Mouse (Mus musculus): Measurements from ENCODE around the gene Mamstr. TPM values are rescaled to one million over a fixed set of nuclear protein-coding genes. Genes with fewer than 3 reads are reported as not detected.

Mamstr gene
- total RNA-seq (2021) = 10 to 100 TPM; 60.3 to 85.3 TPM
- long read RNA-seq, experiment 1, transcript Mamstr-201 (10 exons, 1,606 nt) = major isoform, 14 of 30 reads
- long read RNA-seq, experiment 1, partial matches to known transcripts = 12 of 30 reads
- long read RNA-seq, experiment 1, other reads (novel, unspliced or antisense) = 4 of 30 reads
- long read RNA-seq, experiment 2, transcript Mamstr-201 (10 exons, 1,606 nt) = major isoform, 20 of 52 reads
- long read RNA-seq, experiment 2, partial matches to known transcripts = 23 of 52 reads
- long read RNA-seq, experiment 2, other reads (novel, unspliced or antisense) = 8 of 52 reads

GRCm38 (mm10) chr7:45639561-45640027 lies at the start of gene Mamstr:
Gene Mamstr, plus strand, starts transcription at chr7:45639977.
- intact Hi-C loops (cut with DNase I; ENCODE audit: low total_unique reads) = no loop called here
- DNase-seq = peak; percentile 89

GRCm38 (mm10) chr7:45590874-45591273 lies 48.9 kb upstream of the Mamstr start:
- intact Hi-C loops (cut with DNase I; ENCODE audit: low total_unique reads) = no loop called here

GRCm38 (mm10) chr7:45591880-45592279 lies 47.9 kb upstream of the Mamstr start:
- no peak for DNase-seq
- intact Hi-C loops (cut with DNase I; ENCODE audit: low total_unique reads) = no loop called here

More at GRCm38 (mm10) chr7:45590874-45591273, 48.9 kb upstream of the Mamstr start:
- no peak for DNase-seq

- intact Hi-C loops (cut with DNase I; ENCODE audit: low total_unique reads) = no loop called here
- peak; percentile 73 for DNase-seq
These were observed 46.5 kb upstream of the Mamstr start for GRCm38 (mm10) chr7:45593118-45593815.

- no peak for DNase-seq
- intact Hi-C loops (cut with DNase I; ENCODE audit: low total_unique reads) = no loop called here
These were observed 44.6 kb upstream of the Mamstr start for GRCm38 (mm10) chr7:45595176-45595575.

- DNase-seq = no peak
- intact Hi-C loops (cut with DNase I; ENCODE audit: low total_unique reads) = no loop called here
These were observed 43.7 kb upstream of the Mamstr start for GRCm38 (mm10) chr7:45596107-45596506.

- intact Hi-C loops (cut with DNase I; ENCODE audit: low total_unique reads) = no loop called here
- DNase-seq = no peak
These were observed 42.8 kb upstream of the Mamstr start for GRCm38 (mm10) chr7:45597013-45597412.

- no peak for DNase-seq
These were observed 42.2 kb upstream of the Mamstr start for GRCm38 (mm10) chr7:45597527-45597926.

GRCm38 (mm10) chr7:45598960-45599879 lies 40.6 kb upstream of the Mamstr start:
- DNase-seq = no peak
- intact Hi-C loops (cut with DNase I; ENCODE audit: low total_unique reads) = no loop called here

More at GRCm38 (mm10) chr7:45597527-45597926, 42.2 kb upstream of the Mamstr start:
- intact Hi-C loops (cut with DNase I; ENCODE audit: low total_unique reads) = no loop called here

GRCm38 (mm10) chr7:45605704-45606289 lies 34.0 kb upstream of the Mamstr start:
- intact Hi-C loops (cut with DNase I; ENCODE audit: low total_unique reads) = no loop called here
- no peak for DNase-seq

GRCm38 (mm10) chr7:45609511-45609910 lies 30.3 kb upstream of the Mamstr start:
- intact Hi-C loops (cut with DNase I; ENCODE audit: low total_unique reads) = no loop called here
- no peak for DNase-seq

GRCm38 (mm10) chr7:45616277-45616676 lies 23.5 kb upstream of the Mamstr start:
- peak; percentile 62 for DNase-seq
- intact Hi-C loops (cut with DNase I; ENCODE audit: low total_unique reads) = no loop called here

GRCm38 (mm10) chr7:45617042-45617695 lies 22.6 kb upstream of the Mamstr start, which contains the start of gene Fut1:
Gene Fut1, plus strand, starts transcription at chr7:45617289.
- intact Hi-C loops (cut with DNase I; ENCODE audit: low total_unique reads) = no loop called here
- no peak for DNase-seq

- no peak for DNase-seq
- intact Hi-C loops (cut with DNase I; ENCODE audit: low total_unique reads) = no loop called here
These were observed 21.5 kb upstream of the Mamstr start for GRCm38 (mm10) chr7:45618316-45618715.

GRCm38 (mm10) chr7:45619592-45619991 lies 20.2 kb upstream of the Mamstr start:
- intact Hi-C loops (cut with DNase I; ENCODE audit: low total_unique reads) = no loop called here
- DNase-seq = no peak

- peak; percentile 25 for DNase-seq
- intact Hi-C loops (cut with DNase I; ENCODE audit: low total_unique reads) = no loop called here
These were observed 18.3 kb upstream of the Mamstr start, which contains the start of gene Izumo1 for GRCm38 (mm10) chr7:45621443-45621842. Gene Izumo1, plus strand, starts transcription at chr7:45621811.

GRCm38 (mm10) chr7:45623507-45623906 lies 16.3 kb upstream of the Mamstr start:
- no peak for DNase-seq
- intact Hi-C loops (cut with DNase I; ENCODE audit: low total_unique reads) = no loop called here

GRCm38 (mm10) chr7:45624718-45625117 lies 15.1 kb upstream of the Mamstr start:
- no peak for DNase-seq
- intact Hi-C loops (cut with DNase I; ENCODE audit: low total_unique reads) = no loop called here

- DNase-seq = no peak
- intact Hi-C loops (cut with DNase I; ENCODE audit: low total_unique reads) = no loop called here
These were observed 14.3 kb upstream of the Mamstr start for GRCm38 (mm10) chr7:45625481-45625880.

All from gastrocnemius, postnatal 14 days (tissue).